Mouse (Mus musculus) embryonic facial prominence, embryonic 10.5 days (tissue): ENCODE results near the gene Fam169a. TPM values are rescaled to one million over a fixed set of nuclear protein-coding genes. Genes with fewer than 3 reads are reported as not detected.
"Not testable (repeated sequence)": the region's sequence is repeated elsewhere in the genome, so short reads cannot be mapped to it uniquely, and the experiment has no call there.

Source experiments
- DNase-seq: peaks from one replicate; pipeline ENCODE4 v3.0.0-alpha.2; 2017; ENCODE audit warnings: low spot score
- H3K27ac ChIP-seq: fragments of 300-500 bp; sonication (generic); replicated peaks from 2 replicates; pipeline ENCODE4 v1.5.1; 2016; ENCODE audit warnings: mild to moderate bottlenecking
- H3K27me3 ChIP-seq: fragments of 300-500 bp; sonication (generic); replicated peaks from 2 replicates; pipeline ENCODE4 v1.6.1; 2016; ENCODE audit warnings: low read depth, mild to moderate bottlenecking; ENCODE audit not compliant: poor library complexity, severe bottlenecking
- H3K36me3 ChIP-seq: fragments of 300-500 bp; sonication (generic); replicated peaks from 2 replicates; pipeline ENCODE4 v1.6.1; 2016; ENCODE audit warnings: mild to moderate bottlenecking, moderate library complexity
- H3K4me1 ChIP-seq: fragments of 300-500 bp; sonication (generic); 2 replicates; pipeline ENCODE4 v1.6.1; 2016
- H3K4me3 ChIP-seq: fragments of 300-500 bp; sonication (generic); 2 replicates; pipeline ENCODE4 v1.5.1; 2016; ENCODE audit warnings: mild to moderate bottlenecking, moderate library complexity
- H3K9me3 ChIP-seq: fragments of 300-500 bp; sonication (generic); 2 replicates; pipeline ENCODE4 v1.6.1; 2016; ENCODE audit warnings: mild to moderate bottlenecking
- WGBS: fragments of 180-500 bp; shearing (Covaris S2); methylation state at CpG from one replicate; pipeline ENCODE4 v1.1.7; 2016; 5-methylcytosine and 5-hydroxymethylcytosine counted together
- polyA plus RNA-seq: library from polyadenylated mRNA; unstranded; fragments of >200 nt; fragmentation: Nextera tagmentation; extraction: Ambion mirVana; gene quantifications from 2 replicates; pipeline ENCODE4 v1.2.1, GENCODE M21; 2016

Fam169a gene
- polyA plus RNA-seq, 1 experiment from 2014 or later, result 8.5 TPM

GRCm38 (mm10) chr13:97138404-97138931 is 71.4 kb downstream of the Fam169a start:
- not testable (repeated sequence) for H3K27me3 ChIP-seq, H3K4me1 ChIP-seq, H3K9me3 ChIP-seq, DNase-seq
- Histone ChIP-seq H3K36me3 (peaks cover 40% of the 10 kb centered on the region), H3K4me3 (peak overlapping the region; percentile 79), H3K27ac (peak overlapping the region; percentile 88)
- 37% methylated on average over 8 of the region's 8 CpGs for WGBS

GRCm38 (mm10) chr13:97142321-97142720 is 75.2 kb downstream of the Fam169a start:
- DNase-seq, result no peak
- Histone ChIP-seq H3K36me3 (peaks cover 42% of the 10 kb centered on the region), H3K9me3 (no peaks in the 10 kb centered on the region), H3K27me3 (no peaks in the 10 kb centered on the region), H3K27ac (no peak overlapping the region), H3K4me3 (no peak overlapping the region), H3K4me1 (peaks cover 5% of the 10 kb centered on the region)
- WGBS, result 83% methylated on average over 7 of the region's 7 CpGs

- H3K27me3 ChIP-seq, result no peaks in the 10 kb centered on the region
- H3K27ac ChIP-seq, result no peak overlapping the region
- no peaks in the 10 kb centered on the region for H3K4me1 ChIP-seq
- DNase-seq, result peak; percentile 17
- H3K4me3 ChIP-seq, result no peak overlapping the region
- no peaks in the 10 kb centered on the region for H3K9me3 ChIP-seq
- peaks cover 76% of the 10 kb centered on the region for H3K36me3 ChIP-seq
- WGBS, result 61% methylated on average over 4 of the region's 4 CpGs
These were observed 78.7 kb downstream of the Fam169a start for GRCm38 (mm10) chr13:97145834-97146233.

GRCm38 (mm10) chr13:97175520-97176264 is 108.6 kb downstream of the Fam169a start:
- Histone ChIP-seq H3K9me3 (no peaks in the 10 kb centered on the region), H3K36me3 (peaks cover 93% of the 10 kb centered on the region), H3K27ac (no peak overlapping the region), H3K27me3 (no peaks in the 10 kb centered on the region), H3K4me1 (no peaks in the 10 kb centered on the region), H3K4me3 (no peak overlapping the region)
- DNase-seq, result no peak
- WGBS, result 89% methylated on average over 10 of the region's 10 CpGs

- Histone ChIP-seq H3K4me1 (no peaks in the 10 kb centered on the region), H3K36me3 (peaks cover 92% of the 10 kb centered on the region), H3K9me3 (no peaks in the 10 kb centered on the region), H3K27ac (no peak overlapping the region), H3K4me3 (no peak overlapping the region), H3K27me3 (no peaks in the 10 kb centered on the region)
- DNase-seq, result no peak
- WGBS, result 90% methylated on average over 5 of the region's 5 CpGs
These were observed 109.6 kb downstream of the Fam169a start for GRCm38 (mm10) chr13:97176731-97177130.

GRCm38 (mm10) chr13:97178943-97179342 is 111.9 kb downstream of the Fam169a start:
- H3K9me3 ChIP-seq, result no peaks in the 10 kb centered on the region
- no peak for DNase-seq
- no peak overlapping the region for H3K27ac ChIP-seq
- 77% methylated on average over 7 of the region's 7 CpGs for WGBS
- H3K4me3 ChIP-seq, result no peak overlapping the region
- H3K27me3 ChIP-seq, result no peaks in the 10 kb centered on the region
- peaks cover 85% of the 10 kb centered on the region for H3K36me3 ChIP-seq
- H3K4me1 ChIP-seq, result no peaks in the 10 kb centered on the region

- Histone ChIP-seq H3K27me3 (no peaks in the 10 kb centered on the region), H3K4me1 (no peaks in the 10 kb centered on the region), H3K36me3 (peaks cover 71% of the 10 kb centered on the region), H3K4me3 (no peak overlapping the region), H3K27ac (no peak overlapping the region), H3K9me3 (no peaks in the 10 kb centered on the region)
- DNase-seq, result no peak
- 70% methylated on average over 6 of the region's 6 CpGs for WGBS
These were observed 113.2 kb downstream of the Fam169a start for GRCm38 (mm10) chr13:97180113-97180828.

Other genes starting within 250 kb of the Fam169a start
- gene Gcnt4, start 142.6 kb upstream of the Fam169a start, polyA plus RNA-seq, result 0.20 and 0.28 TPM in 2 replicates
- gene 1700029F12Rik, start 32.9 kb upstream of the Fam169a start, polyA plus RNA-seq, result not detected in 2 replicates
- gene Gm6169, start 32.0 kb downstream of the Fam169a start, polyA plus RNA-seq, result 0.66 and 2.0 TPM in 2 replicates
- 40.9 and 43.5 TPM in 2 replicates for gene Gfm2, start 70.7 kb downstream of the Fam169a start, polyA plus RNA-seq
- 64.1 and 66.6 TPM in 2 replicates for gene Nsa2, start 70.7 kb downstream of the Fam169a start, polyA plus RNA-seq
- 14.1 and 18.4 TPM in 2 replicates for gene Hexb, start 131.1 kb downstream of the Fam169a start, polyA plus RNA-seq
- 5.6 and 6.8 TPM in 2 replicates for gene Enc1, start 173.8 kb downstream of the Fam169a start, polyA plus RNA-seq